Mouse (Mus musculus) myocyte (in vitro differentiated cells): Measurements from ENCODE around the gene Pon2. TPM values are rescaled to one million over a fixed set of nuclear protein-coding genes. Genes with fewer than 3 reads are reported as not detected.

ENCODE experiments used
- H3K27me3 ChIP-seq: one replicate; pipeline ENCODE4 v1.6.1; 2011; ENCODE audit not compliant: control insufficient read depth, insufficient read depth, insufficient read length
- H3K36me3 ChIP-seq: one replicate; pipeline ENCODE4 v1.6.1; 2011; ENCODE audit not compliant: control insufficient read depth, insufficient read depth
- H3K4me2 ChIP-seq: one replicate; pipeline ENCODE4 v1.6.1; 2011; ENCODE audit warnings: low read depth, control low read depth
- H3K4me3 ChIP-seq: one replicate; pipeline ENCODE4 v1.5.1; 2011; ENCODE audit warnings: mild to moderate bottlenecking, control low read depth, moderate library complexity
- H3K79me2 ChIP-seq: one replicate; pipeline ENCODE4 v1.6.1; 2011; ENCODE audit not compliant: control insufficient read depth, insufficient read depth
- H3ac ChIP-seq: one replicate; pipeline ENCODE4 v1.6.1; 2011; ENCODE audit not compliant: control insufficient read depth, insufficient read length
- CEBPB ChIP-seq: IDR thresholded peaks from 2 replicates; pipeline ENCODE4 v1.6.1; 2011; ENCODE audit warnings: mild to moderate bottlenecking, moderate library complexity; ENCODE audit not compliant: poor library complexity, insufficient read depth, severe bottlenecking
- E2F4 ChIP-seq: IDR thresholded peaks from one replicate; pipeline ENCODE4 v1.6.1; 2011; ENCODE audit warnings: mild to moderate bottlenecking, control low read depth, moderate library complexity; ENCODE audit not compliant: insufficient read depth
- MAX ChIP-seq: IDR thresholded peaks from one replicate; pipeline ENCODE4 v1.6.1; 2011; ENCODE audit warnings: low read depth, mild to moderate bottlenecking, control low read depth
- MYOD1 ChIP-seq, 3 experiments: IDR thresholded peaks; one replicate each; pipeline ENCODE4 v1.6.1; 2011; ENCODE audit warnings: control low read depth in 2 of 3, low read depth in 2 of 3, mild to moderate bottlenecking in 2 of 3, moderate library complexity in 1 of 3; ENCODE audit not compliant: insufficient read length in 2 of 3, control insufficient read depth in 1 of 3
- MYOG ChIP-seq, 3 experiments: IDR thresholded peaks; one replicate each; pipeline ENCODE4 v1.6.1; 2011; ENCODE audit warnings: control low read depth in 2 of 3, low read depth in 2 of 3, mild to moderate bottlenecking in 2 of 3; ENCODE audit not compliant: insufficient read length in 2 of 3, control insufficient read depth in 1 of 3, insufficient read depth in 1 of 3
- POLR2A ChIP-seq: IDR thresholded peaks from one replicate; pipeline ENCODE4 v1.6.1; 2011; ENCODE audit warnings: low read depth, mild to moderate bottlenecking, control low read depth, moderate library complexity; ENCODE audit not compliant: insufficient read length
- POLR2AphosphoS2 ChIP-seq: IDR thresholded peaks from one replicate; pipeline ENCODE4 v1.6.1; 2011; ENCODE audit warnings: low read depth, control low read depth; ENCODE audit not compliant: insufficient read length
- REST ChIP-seq: IDR thresholded peaks from one replicate; pipeline ENCODE4 v1.6.1; 2011; ENCODE audit warnings: mild to moderate bottlenecking, control low read depth, moderate library complexity; ENCODE audit not compliant: insufficient read depth, insufficient read length
- SRF ChIP-seq: IDR thresholded peaks from one replicate; pipeline ENCODE4 v1.6.1; 2011; ENCODE audit warnings: low read depth; ENCODE audit not compliant: control insufficient read depth, insufficient read length
- TCF12 ChIP-seq: IDR thresholded peaks from one replicate; pipeline ENCODE4 v1.6.1; 2011; ENCODE audit warnings: mild to moderate bottlenecking, control low read depth; ENCODE audit not compliant: poor library complexity, insufficient read depth, severe bottlenecking
- TCF3 ChIP-seq: IDR thresholded peaks from one replicate; pipeline ENCODE4 v1.6.1; 2011; ENCODE audit warnings: low read depth, control low read depth; ENCODE audit not compliant: insufficient read length
- USF1 ChIP-seq: IDR thresholded peaks from one replicate; pipeline ENCODE4 v1.6.1; 2011; ENCODE audit warnings: low read depth, mild to moderate bottlenecking, control low read depth, moderate library complexity
- polyA plus RNA-seq: library from polyadenylated mRNA; unstranded; fragments of >200 nt; fragmentation: generic; extraction: Trizol; gene quantifications from one replicate; pipeline ENCODE4 v1.2.1, GENCODE M21; 2012; ENCODE audit warnings: missing spikeins

Gene Pon2
- polyA plus RNA-seq, 1 experiment, result 14.2 TPM

DNA sequence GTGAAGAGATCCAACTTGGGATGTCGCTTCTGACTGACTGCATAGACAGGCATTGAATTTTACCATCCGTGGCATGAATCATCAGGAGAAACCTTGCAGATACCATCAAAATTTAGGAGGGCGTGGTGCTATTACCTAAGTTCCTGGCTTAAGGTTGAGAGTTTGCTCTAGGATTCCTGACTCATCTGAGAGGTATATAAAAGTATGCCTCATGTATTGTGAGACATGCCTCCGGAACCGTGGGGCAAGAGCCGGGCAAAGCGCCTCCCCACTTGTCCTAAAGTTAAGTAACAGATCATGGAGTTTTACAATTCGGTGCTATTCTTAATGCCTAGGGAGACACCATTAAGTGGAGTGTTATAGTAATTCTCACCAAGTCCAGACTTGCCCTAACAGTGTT lies 2.4 kb upstream of the Pon2 start:
- Histone ChIP-seq H3K4me2 (no peak overlapping the region), H3K4me3 (no peak overlapping the region), H3K27me3 (no peaks in the 10 kb centered on the region), H3K79me2 (peaks cover 10% of the 10 kb centered on the region), H3K36me3 (no peaks in the 10 kb centered on the region), H3ac (no peak overlapping the region)
- TF ChIP-seq POLR2AphosphoS2 (no peak), MYOD1 (IDR thresholded peaks at IDR 0.05; ENCODE audit: control insufficient read depth in 1 of 3, insufficient read length in 2 of 3, low read depth in 2 of 3) (no peak)

DNA sequence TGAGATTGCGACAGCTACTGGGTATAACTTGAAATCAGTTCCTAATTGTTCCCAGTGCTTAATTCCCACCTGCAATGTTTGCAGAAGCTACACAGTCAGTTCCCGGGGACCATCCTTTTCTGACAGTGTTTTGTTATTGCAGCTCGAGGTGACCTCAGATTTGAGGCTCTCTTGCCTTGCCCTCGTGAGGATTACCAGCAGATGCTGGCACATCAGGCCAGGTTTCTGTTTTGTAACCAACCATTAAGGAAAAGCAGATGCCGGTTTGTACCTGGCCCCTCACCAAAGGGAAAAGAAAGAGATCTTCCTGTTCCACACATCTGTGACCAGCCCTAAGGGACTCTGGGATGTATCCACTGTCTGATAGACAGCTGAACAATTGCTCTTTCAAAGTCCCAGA lies 1.3 kb upstream of the Pon2 start:
- Histone ChIP-seq H3K27me3 (no peaks in the 10 kb centered on the region), H3K4me2 (no peak overlapping the region), H3K79me2 (peaks cover 15% of the 10 kb centered on the region), H3ac (no peak overlapping the region), H3K36me3 (no peaks in the 10 kb centered on the region), H3K4me3 (no peak overlapping the region)
- TF ChIP-seq MYOG (IDR thresholded peaks at IDR 0.05; ENCODE audit: control insufficient read depth in 1 of 3, insufficient read depth in 1 of 3, insufficient read length in 2 of 3, low read depth in 2 of 3) (no peak), POLR2A (no peak)

DNA sequence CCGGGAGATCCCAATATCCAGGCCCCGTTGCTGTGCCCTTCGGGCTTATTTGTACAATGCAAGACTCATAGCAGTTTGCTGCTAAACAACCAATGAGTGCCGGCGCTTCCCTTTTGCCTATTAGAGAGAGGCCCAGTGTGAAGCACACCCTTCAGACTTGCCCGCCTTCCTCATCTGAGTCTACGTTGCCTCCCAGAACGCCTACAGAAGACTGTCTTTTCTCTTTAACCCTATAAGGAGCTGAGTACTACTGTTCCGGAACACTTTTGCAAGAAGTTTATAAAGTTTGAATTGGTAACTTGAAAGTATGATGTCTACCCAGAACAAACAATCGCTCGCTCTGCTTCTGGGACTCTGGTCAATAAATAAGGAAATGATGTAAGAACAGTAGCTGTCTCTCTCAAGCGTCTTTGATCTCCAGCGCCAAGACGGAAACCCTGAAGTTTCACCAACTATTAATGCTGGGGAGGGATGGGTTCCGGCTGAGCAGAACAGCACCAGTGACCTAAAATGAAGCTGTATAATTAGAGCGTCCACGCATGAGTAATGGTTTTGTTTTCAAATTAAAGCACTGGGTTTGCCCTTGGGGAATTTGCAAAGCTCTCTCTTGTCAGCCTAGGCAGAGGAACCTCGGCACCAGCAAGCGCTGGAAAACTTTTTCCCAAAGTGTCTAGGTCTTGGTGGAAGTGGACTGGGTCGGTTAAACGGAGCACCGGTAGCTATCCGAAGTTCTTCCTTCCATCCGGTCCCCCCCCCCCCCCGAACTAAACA lies 749 bp downstream of the Pon2 start:
- Histone ChIP-seq H3K79me2 (peaks cover 15% of the 10 kb centered on the region), H3K36me3 (no peaks in the 10 kb centered on the region), H3ac (peak overlapping the region; percentile 71), H3K4me3 (peak overlapping the region; percentile 46), H3K4me2 (peak overlapping the region; percentile 82), H3K27me3 (no peaks in the 10 kb centered on the region)
- TF ChIP-seq CEBPB (peak; percentile 3; the same call in 1 of the 2 replicates), SRF (no peak), POLR2A (peak; percentile 45), USF1 (no peak), REST (no peak), TCF3 (no peak), MYOG (IDR thresholded peaks at IDR 0.05; ENCODE audit: control insufficient read depth in 1 of 3, insufficient read depth in 1 of 3, insufficient read length in 2 of 3, low read depth in 2 of 3) (no peak)

DNA sequence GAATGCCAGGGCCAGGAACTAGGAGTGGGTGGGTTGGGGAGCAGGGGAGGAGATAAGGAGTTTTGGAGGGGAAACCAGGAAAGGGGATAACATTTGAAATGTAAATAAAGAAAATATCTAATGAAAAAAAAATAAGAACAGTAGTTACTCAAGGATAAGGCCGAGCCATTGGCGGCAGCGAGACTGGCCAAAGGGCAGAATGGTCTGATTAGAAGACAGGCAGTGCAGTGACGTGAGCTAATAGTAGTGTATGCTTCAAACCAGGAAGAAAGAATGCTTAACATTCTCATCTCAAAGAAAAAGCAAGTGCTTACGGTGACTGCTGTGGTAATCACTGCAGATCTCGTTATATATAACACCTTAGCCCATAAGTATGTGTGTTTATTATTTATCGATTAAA lies 2.2 kb downstream of the Pon2 start:
- Histone ChIP-seq H3ac (no peak overlapping the region), H3K27me3 (no peaks in the 10 kb centered on the region), H3K79me2 (peaks cover 15% of the 10 kb centered on the region), H3K4me3 (no peak overlapping the region), H3K36me3 (no peaks in the 10 kb centered on the region), H3K4me2 (no peak overlapping the region)
- TF ChIP-seq MYOG (IDR thresholded peaks at IDR 0.05; ENCODE audit: control insufficient read depth in 1 of 3, insufficient read depth in 1 of 3, insufficient read length in 2 of 3, low read depth in 2 of 3) (no peak), USF1 (no peak), MYOD1 (IDR thresholded peaks at IDR 0.05; ENCODE audit: control insufficient read depth in 1 of 3, insufficient read length in 2 of 3, low read depth in 2 of 3) (no peak), MAX (no peak), SRF (no peak), CEBPB (no peak), TCF12 (no peak), TCF3 (no peak), E2F4 (no peak), REST (no peak)

DNA sequence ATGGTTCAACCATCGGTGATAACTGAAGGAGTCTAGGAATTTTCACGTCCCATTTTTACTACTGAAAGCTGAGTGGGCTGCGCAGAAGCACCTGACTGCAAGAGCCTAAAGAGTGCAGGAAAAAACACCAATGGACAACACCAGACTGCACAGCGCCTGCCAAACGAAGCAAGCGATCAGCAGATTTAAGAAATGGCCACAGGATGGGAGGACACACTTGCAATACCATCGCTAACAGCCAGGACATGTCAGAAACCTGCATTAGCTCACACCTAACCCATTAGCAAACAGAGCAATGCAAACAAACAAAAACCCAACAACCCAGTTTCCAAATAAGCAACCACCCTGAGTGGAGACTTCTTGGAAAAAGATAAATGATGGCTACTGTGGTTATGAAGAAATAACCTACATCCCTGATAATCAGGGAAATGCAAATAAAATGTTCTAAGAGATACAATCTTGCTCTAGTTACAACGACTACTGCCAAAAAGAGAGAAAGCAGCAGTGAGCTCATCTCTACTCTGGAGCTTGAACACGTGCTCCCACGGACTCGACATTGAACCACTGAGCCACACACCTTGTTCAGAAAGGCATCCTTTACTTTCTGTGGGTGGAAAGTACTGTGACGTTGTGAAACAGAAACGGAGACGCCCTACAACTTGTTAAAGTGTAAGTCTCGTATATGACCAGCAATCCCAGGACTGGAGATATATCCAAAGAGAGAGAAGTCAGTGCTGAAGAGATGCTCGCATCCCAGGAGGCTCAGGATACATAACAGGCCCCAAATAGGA lies 3.4 kb downstream of the Pon2 start:
- H3K27me3 ChIP-seq, result no peaks in the 10 kb centered on the region
- TF ChIP-seq TCF3 (no peak), MAX (no peak), E2F4 (no peak), CEBPB (no peak), TCF12 (no peak), REST (no peak), POLR2AphosphoS2 (no peak), MYOG (IDR thresholded peaks at IDR 0.05; ENCODE audit: control insufficient read depth in 1 of 3, insufficient read depth in 1 of 3, insufficient read length in 2 of 3, low read depth in 2 of 3) (no peak), MYOD1 (IDR thresholded peaks at IDR 0.05; ENCODE audit: control insufficient read depth in 1 of 3, insufficient read length in 2 of 3, low read depth in 2 of 3) (no peak), POLR2A (no peak), SRF (no peak), USF1 (no peak)

More for the DNA sequence above, 3.4 kb downstream of the Pon2 start:
- Histone ChIP-seq H3K36me3 (no peaks in the 10 kb centered on the region), H3ac (no peak overlapping the region), H3K4me3 (no peak overlapping the region), H3K79me2 (peaks cover 15% of the 10 kb centered on the region), H3K4me2 (no peak overlapping the region)
